Mouse (Mus musculus) 416B (cell line): ENCODE measurements around the gene Zfp384.

Experiments used
- DNase-seq: peaks from one replicate; pipeline ENCODE4 v3.0.0; 2011; ENCODE audit warnings: low read depth

Gene Zfp384

DNA sequence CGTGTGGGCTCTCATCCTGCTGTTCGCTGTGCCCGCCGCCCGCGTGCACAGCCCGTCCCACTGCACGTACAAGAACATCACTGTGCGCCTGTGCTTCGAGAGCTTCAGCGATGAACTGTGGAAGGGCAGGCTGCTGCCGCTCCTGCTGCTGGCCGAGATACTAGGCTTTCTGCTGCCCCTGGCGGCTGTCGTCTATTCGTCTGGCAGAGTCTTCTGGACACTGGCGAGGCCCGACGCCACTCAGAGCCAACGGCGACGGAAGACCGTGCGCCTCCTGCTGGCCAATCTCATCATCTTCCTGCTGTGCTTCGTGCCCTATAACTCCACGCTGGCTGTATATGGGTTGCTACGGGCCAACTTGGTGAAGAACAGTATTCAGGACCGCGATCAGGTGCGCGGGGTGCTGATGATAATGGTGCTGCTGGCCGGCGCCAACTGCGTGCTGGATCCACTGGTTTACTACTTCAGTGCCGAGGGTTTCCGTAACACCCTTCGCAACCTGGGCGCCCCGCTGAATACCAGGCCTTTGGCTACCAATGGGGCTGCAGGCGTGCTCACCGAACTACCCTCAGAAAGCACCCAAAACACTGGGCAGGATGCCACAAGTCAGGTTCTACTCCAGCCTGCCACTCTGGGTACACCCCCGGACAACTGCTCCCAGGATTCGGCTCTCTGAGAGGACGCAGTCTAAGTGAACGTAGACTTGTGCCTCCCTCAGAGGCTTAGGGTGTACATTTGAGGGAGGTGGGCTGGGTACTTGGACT, 73.0 kb downstream of the Zfp384 start:
- no peak for DNase-seq

DNA sequence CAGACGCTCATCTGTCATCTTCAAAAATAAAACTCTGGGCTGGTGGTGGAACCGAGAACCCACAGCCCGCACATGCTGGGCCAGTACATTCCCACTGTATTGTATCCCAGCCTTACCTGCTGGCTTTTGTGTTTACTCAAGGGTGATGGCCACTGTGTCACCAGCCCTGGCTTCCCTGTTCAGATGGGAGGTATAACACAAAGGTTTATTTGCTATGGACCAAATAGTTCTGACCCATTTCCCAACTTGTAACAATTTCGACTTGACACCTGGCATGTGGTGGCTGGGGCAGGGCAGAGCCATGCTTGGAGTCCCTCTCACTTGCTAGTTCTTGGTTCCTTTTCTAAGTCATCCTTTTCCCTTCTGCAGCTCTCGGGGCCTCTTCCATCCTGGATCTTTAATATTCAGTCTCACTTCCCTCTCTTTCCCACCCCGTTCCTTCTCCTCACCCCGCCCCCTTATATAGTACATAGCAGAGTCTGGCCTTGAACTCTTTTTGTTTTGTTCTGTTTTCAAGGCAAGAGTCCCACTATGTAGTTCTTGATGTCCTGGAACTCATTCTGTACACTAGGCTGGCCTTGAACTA, 73.9 kb downstream of the Zfp384 start:
- DNase-seq: no peak

- peak; percentile 84 for DNase-seq
These were observed 75.5 kb downstream of the Zfp384 start for GRCm38 (mm10) chr6:125084424-125084823.
